Mouse (Mus musculus) lung, postnatal 0 days (tissue): ENCODE results near the gene Vps51. TPM values are rescaled to one million over a fixed set of nuclear protein-coding genes. Genes with fewer than 3 reads are reported as not detected.

Source experiments
- ATAC-seq: fragments of 200-750 bp; cut with Nextera tagmentation; 2 replicates; pipeline ENCODE4 v1.8.0; 2017; ENCODE audit warnings: moderate library complexity
- DNase-seq: peaks from one replicate; pipeline ENCODE4 v3.0.0-alpha.2; 2016; ENCODE audit warnings: low spot score
- H3K27ac ChIP-seq: fragments of 300-500 bp; sonication (generic); 2 replicates; pipeline ENCODE4 v1.5.1; 2014; ENCODE audit warnings: antibody characterized with exemption, mild to moderate bottlenecking, low read length, mixed read lengths
- H3K27me3 ChIP-seq: fragments of 300-500 bp; sonication (generic); replicated peaks from 2 replicates; pipeline ENCODE4 v1.6.1; 2014; ENCODE audit warnings: low read length, mixed read lengths; ENCODE audit not compliant: insufficient read depth
- H3K36me3 ChIP-seq: fragments of 300-500 bp; sonication (generic); 2 replicates; pipeline ENCODE4 v1.6.1; 2014; ENCODE audit warnings: low read length, mixed read lengths; ENCODE audit not compliant: insufficient read depth
- H3K4me1 ChIP-seq: fragments of 300-500 bp; sonication (generic); 2 replicates; pipeline ENCODE4 v1.6.1; 2014; ENCODE audit warnings: antibody characterized with exemption, low read depth, low read length, mixed read lengths; ENCODE audit not compliant: insufficient read depth
- H3K4me2 ChIP-seq: fragments of 300-500 bp; sonication (generic); replicated peaks from 2 replicates; pipeline ENCODE4 v1.6.1; 2014; ENCODE audit warnings: low read depth, mild to moderate bottlenecking, low read length, moderate library complexity, mixed read lengths
- H3K4me3 ChIP-seq: fragments of 300-500 bp; sonication (generic); 2 replicates; pipeline ENCODE4 v1.5.1; 2014; ENCODE audit warnings: low read depth, low read length
- H3K9ac ChIP-seq: fragments of 300-500 bp; sonication (generic); replicated peaks from 2 replicates; pipeline ENCODE4 v1.6.1; 2014; ENCODE audit warnings: low read depth, mild to moderate bottlenecking
- H3K9me3 ChIP-seq: fragments of 300-500 bp; sonication (generic); 2 replicates; pipeline ENCODE4 v1.6.1; 2016; ENCODE audit warnings: low read length, mixed read lengths
- CTCF ChIP-seq: IDR thresholded peaks from 2 replicates; pipeline ENCODE4 v1.5.1; 2016; ENCODE audit warnings: antibody characterized with exemption, mild to moderate bottlenecking
- EP300 ChIP-seq: IDR thresholded peaks from 2 replicates; pipeline ENCODE4 v1.6.1; 2016; ENCODE audit warnings: antibody characterized with exemption, mild to moderate bottlenecking, control low read depth
- WGBS: fragments of 180-500 bp; shearing (Covaris S2); extraction: QIAGEN DNeasy Blood & Tissue Kit; methylation state at CpG from one replicate; pipeline ENCODE4 v1.1.7; 2014; 5-methylcytosine and 5-hydroxymethylcytosine counted together
- polyA plus RNA-seq: library from polyadenylated mRNA; unstranded; fragments of >200 nt; fragmentation: Nextera tagmentation; extraction: Ambion mirVana; gene quantifications from 2 replicates; pipeline ENCODE4 v1.2.1, GENCODE M21; 2015

Vps51 gene
- polyA plus RNA-seq, 1 experiment from 2014 or later, result 52.7 TPM

GRCm38 (mm10) chr19:6056696-6057095 lies 20.3 kb downstream of the Vps51 start:
- Histone ChIP-seq H3K4me2 (peak overlapping the region; percentile 71), H3K4me3 (no peak overlapping the region), H3K27me3 (no peaks in the 10 kb centered on the region), H3K9ac (no peak overlapping the region; the same call in 1 of the 2 replicates), H3K9me3 (no peaks in the 10 kb centered on the region), H3K36me3 (peaks cover 31% of the 10 kb centered on the region), H3K4me1 (peaks cover 8% of the 10 kb centered on the region), H3K27ac (no peak overlapping the region)
- WGBS, result 40% methylated on average over 4 of the region's 4 CpGs
- TF ChIP-seq CTCF (no peak), EP300 (no peak)
- DNase-seq (no peak), ATAC-seq (no peak)

GRCm38 (mm10) chr19:6054296-6054695 lies 22.7 kb downstream of the Vps51 start:
- no peak overlapping the region for H3K4me3 ChIP-seq
- WGBS, result 72% methylated on average over 5 of the region's 5 CpGs
- H3K4me1 ChIP-seq, result peaks cover 7% of the 10 kb centered on the region
- DNase-seq, result no peak
- TF ChIP-seq EP300, result no peak
- no peaks in the 10 kb centered on the region for H3K9me3 ChIP-seq
- H3K27me3 ChIP-seq, result no peaks in the 10 kb centered on the region
- H3K9ac ChIP-seq, result no peak overlapping the region
- H3K36me3 ChIP-seq, result peaks cover 51% of the 10 kb centered on the region
- H3K27ac ChIP-seq, result no peak overlapping the region
- ATAC-seq, result no peak
- no peak overlapping the region for H3K4me2 ChIP-seq

GRCm38 (mm10) chr19:6052516-6052915 lies 24.5 kb downstream of the Vps51 start:
- H3K4me3 ChIP-seq, result no peak overlapping the region
- no peak overlapping the region for H3K4me2 ChIP-seq
- peaks cover 7% of the 10 kb centered on the region for H3K4me1 ChIP-seq
- TF ChIP-seq EP300 (no peak), CTCF (no peak)
- no peak overlapping the region for H3K9ac ChIP-seq
- WGBS, result 71% methylated on average over 7 of the region's 7 CpGs
- no peaks in the 10 kb centered on the region for H3K9me3 ChIP-seq
- H3K36me3 ChIP-seq, result peaks cover 53% of the 10 kb centered on the region
- ATAC-seq (no peak), DNase-seq (no peak)
- H3K27me3 ChIP-seq, result no peaks in the 10 kb centered on the region
- H3K27ac ChIP-seq, result no peak overlapping the region

- H3K27me3 ChIP-seq, result no peaks in the 10 kb centered on the region
- no peak overlapping the region for H3K4me3 ChIP-seq
- H3K4me2 ChIP-seq, result no peak overlapping the region
- no peak for TF ChIP-seq EP300
- no peak for TF ChIP-seq CTCF
- peaks cover 43% of the 10 kb centered on the region for H3K36me3 ChIP-seq
- ATAC-seq (no peak), DNase-seq (no peak)
- no peak overlapping the region for H3K9ac ChIP-seq
- no peak overlapping the region for H3K27ac ChIP-seq
- no peaks in the 10 kb centered on the region for H3K9me3 ChIP-seq
- H3K4me1 ChIP-seq, result peaks cover 6% of the 10 kb centered on the region; the same call in 1 of the 2 replicates
- WGBS, result 82% methylated on average over 11 of the region's 11 CpGs
Observed at GRCm38 (mm10) chr19:6048681-6049410, 28.2 kb downstream of the Vps51 start.

- WGBS, result 77% methylated on average over 8 of the region's 8 CpGs
- H3K9me3 ChIP-seq, result no peaks in the 10 kb centered on the region
- peaks cover 34% of the 10 kb centered on the region for H3K36me3 ChIP-seq
- DNase-seq, result no peak
- H3K27me3 ChIP-seq, result no peaks in the 10 kb centered on the region
- peak overlapping the region; percentile 93; the same call in 1 of the 2 replicates for H3K4me3 ChIP-seq
- peaks cover 6% of the 10 kb centered on the region; the same call in 1 of the 2 replicates for H3K4me1 ChIP-seq
- peak overlapping the region; percentile 92 for H3K4me2 ChIP-seq
- TF ChIP-seq EP300, result no peak
- TF ChIP-seq CTCF, result no peak
- ATAC-seq, result no peak
- H3K27ac ChIP-seq, result no peak overlapping the region
- 0 out of 2 replicates have a peak overlapping the region, but pooled peaks have one; percentile 87 for H3K9ac ChIP-seq
Observed at GRCm38 (mm10) chr19:6047899-6048166, 29.2 kb downstream of the Vps51 start.

GRCm38 (mm10) chr19:6047154-6047898 lies 29.7 kb downstream of the Vps51 start:
- H3K9ac ChIP-seq, result peak overlapping the region; percentile 87
- WGBS, result 1% methylated on average over 38 of the region's 44 CpGs
- no peaks in the 10 kb centered on the region for H3K9me3 ChIP-seq
- H3K4me3 ChIP-seq, result peak overlapping the region; percentile 93
- DNase-seq (no peak), ATAC-seq (peak; percentile 15)
- peak overlapping the region; percentile 98 for H3K27ac ChIP-seq
- peak overlapping the region; percentile 92 for H3K4me2 ChIP-seq
- H3K4me1 ChIP-seq, result peaks cover 6% of the 10 kb centered on the region; the same call in 1 of the 2 replicates
- no peaks in the 10 kb centered on the region for H3K27me3 ChIP-seq
- no peak for TF ChIP-seq EP300
- TF ChIP-seq CTCF, result peak; percentile 34; the same call in 1 of the 2 replicates
- H3K36me3 ChIP-seq, result peaks cover 29% of the 10 kb centered on the region
